Mouse (Mus musculus) kidney, embryonic 14.5 days (tissue): Measurements from ENCODE around the gene Psme2. TPM values are rescaled to one million over a fixed set of nuclear protein-coding genes. Genes with fewer than 3 reads are reported as not detected.

Experiments
- ATAC-seq: fragments of 200-750 bp; cut with Nextera tagmentation; 2 replicates; pipeline ENCODE4 v1.8.0; 2017; ENCODE audit warnings: moderate number of reproducible peaks, mild to moderate bottlenecking, moderate TSS enrichment, moderate library complexity; ENCODE audit not compliant: low FRiP score, low TSS enrichment
- H3K27ac ChIP-seq: fragments of 300-500 bp; sonication (generic); 2 replicates; pipeline ENCODE4 v1.5.1; 2014; ENCODE audit warnings: low read depth, mild to moderate bottlenecking, low read length, moderate library complexity, mixed read lengths
- H3K27me3 ChIP-seq: fragments of 300-500 bp; sonication (generic); 2 replicates; pipeline ENCODE4 v1.6.1; 2014; ENCODE audit warnings: mild to moderate bottlenecking, low read length; ENCODE audit not compliant: control insufficient read depth, insufficient read depth
- H3K36me3 ChIP-seq: fragments of 300-500 bp; sonication (generic); 2 replicates; pipeline ENCODE4 v1.6.1; 2014; ENCODE audit warnings: low read length, mixed read lengths; ENCODE audit not compliant: control insufficient read depth, insufficient read depth
- H3K4me1 ChIP-seq: fragments of 300-500 bp; sonication (generic); 2 replicates; pipeline ENCODE4 v1.6.1; 2014; ENCODE audit warnings: low read length, mixed read lengths; ENCODE audit not compliant: control insufficient read depth, insufficient read depth
- H3K4me2 ChIP-seq: fragments of 300-500 bp; sonication (generic); replicated peaks from 2 replicates; pipeline ENCODE4 v1.6.1; 2014; ENCODE audit warnings: low read depth, mild to moderate bottlenecking, low read length
- H3K4me3 ChIP-seq: fragments of 300-500 bp; sonication (generic); 2 replicates; pipeline ENCODE4 v1.5.1; 2014; ENCODE audit warnings: mild to moderate bottlenecking, low read length
- H3K9ac ChIP-seq: fragments of 300-500 bp; sonication (generic); 2 replicates; pipeline ENCODE4 v1.6.1; 2014; ENCODE audit warnings: low read depth, mild to moderate bottlenecking, low read length, moderate library complexity
- H3K9me3 ChIP-seq: fragments of 300-500 bp; sonication (generic); 2 replicates; pipeline ENCODE4 v1.6.1; 2016; ENCODE audit warnings: low read length; ENCODE audit not compliant: control insufficient read depth
- WGBS: fragments of 180-500 bp; shearing (Covaris S2); extraction: QIAGEN DNeasy Blood & Tissue Kit; methylation state at CpG from one replicate; pipeline ENCODE4 v1.1.7; 2014; 5-methylcytosine and 5-hydroxymethylcytosine counted together
- polyA plus RNA-seq: library from polyadenylated mRNA; unstranded; fragments of >200 nt; fragmentation: Nextera tagmentation; extraction: Ambion mirVana; gene quantifications from 2 replicates; pipeline ENCODE4 v1.2.1, GENCODE M21; 2014

Gene Psme2
- polyA plus RNA-seq, 1 experiment from 2014 or later, result 224 TPM

GRCm38 (mm10) chr14:55585566-55585960 is 5.3 kb downstream of the Psme2 start:
- H3K4me2 ChIP-seq, result peak overlapping the region; percentile 80; the same call in 1 of the 2 replicates
- peaks cover 7% of the 10 kb centered on the region; the same call in 1 of the 2 replicates for H3K4me1 ChIP-seq
- H3K36me3 ChIP-seq, result peaks cover 19% of the 10 kb centered on the region; the same call in 1 of the 2 replicates
- 60% methylated on average over 6 of the region's 6 CpGs for WGBS
- H3K9me3 ChIP-seq, result no peaks in the 10 kb centered on the region
- H3K4me3 ChIP-seq, result no peak overlapping the region
- H3K9ac ChIP-seq, result no peak overlapping the region
- no peaks in the 10 kb centered on the region for H3K27me3 ChIP-seq
- ATAC-seq, result no peak
- no peak overlapping the region for H3K27ac ChIP-seq

DNA sequence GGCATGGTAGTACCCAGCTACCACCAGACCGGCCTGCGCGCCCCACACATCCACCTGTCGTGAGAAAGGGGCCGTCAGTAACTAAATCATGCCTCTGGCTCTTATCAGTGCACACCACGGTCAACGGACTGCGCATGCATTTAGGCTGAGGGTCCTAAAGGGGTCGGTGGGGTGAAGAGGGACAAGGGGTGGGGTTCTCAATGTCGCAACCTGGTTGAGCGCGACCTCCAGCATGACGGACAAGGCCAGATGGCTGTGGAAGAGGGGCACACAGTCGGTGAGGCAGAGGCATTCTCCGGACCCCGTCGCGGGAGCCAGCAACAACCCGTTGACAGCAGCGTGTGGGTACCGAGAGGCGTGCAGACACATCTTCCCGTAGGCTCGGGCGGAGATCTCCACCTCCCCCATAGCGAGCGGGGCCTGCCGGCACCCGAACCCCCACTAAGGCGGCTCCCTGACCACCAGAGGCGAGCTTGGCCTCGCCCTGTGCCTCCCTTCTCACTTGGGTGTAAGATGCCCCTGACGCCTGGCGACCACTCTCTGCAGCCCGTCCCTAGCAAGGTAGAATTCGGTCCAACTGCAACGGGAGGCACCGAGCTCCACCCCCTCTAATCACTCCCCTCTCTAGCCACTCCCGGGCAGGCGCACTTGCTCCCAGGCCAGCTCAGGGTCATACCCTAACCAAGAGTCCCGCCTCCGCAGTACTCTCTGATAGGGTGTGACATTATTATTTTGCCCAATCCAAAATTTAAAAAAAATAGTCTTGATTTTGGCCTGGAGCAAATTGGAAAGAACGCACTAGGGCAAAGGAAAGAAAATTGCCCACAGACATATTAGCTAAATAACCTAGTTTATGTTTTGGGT is 6.0 kb downstream of the Psme2 start, which contains the start of gene Emc9:
Gene Emc9 (minus strand): TSS at position 601 of the 864 bp plus-strand sequence.
- peak; percentile 74 for ATAC-seq
- Histone ChIP-seq H3K27me3 (no peaks in the 10 kb centered on the region), H3K4me3 (peak within 1 kb of the TSS; percentile 46), H3K9ac (peak within 1 kb of the TSS; percentile 52; the same call in 1 of the 2 replicates), H3K9me3 (no peaks in the 10 kb centered on the region), H3K4me2 (peak within 1 kb of the TSS; percentile 80), H3K4me1 (peaks cover 2% of the 10 kb centered on the region; the same call in 1 of the 2 replicates), H3K36me3 (peaks cover 21% of the 10 kb centered on the region; the same call in 1 of the 2 replicates), H3K27ac (no peak within 1 kb of the TSS)
- 2% methylated on average over 43 of the region's 43 CpGs for WGBS

- H3K36me3 ChIP-seq, result peaks cover 21% of the 10 kb centered on the region; the same call in 1 of the 2 replicates
- H3K9ac ChIP-seq, result no peak overlapping the region
- no peaks in the 10 kb centered on the region for H3K9me3 ChIP-seq
- H3K27ac ChIP-seq, result no peak overlapping the region
- no peak for ATAC-seq
- WGBS, result 40% methylated on average over 5 of the region's 5 CpGs
- H3K4me2 ChIP-seq, result peak overlapping the region; percentile 80
- peak overlapping the region; percentile 46 for H3K4me3 ChIP-seq
- no peaks in the 10 kb centered on the region for H3K27me3 ChIP-seq
- no peaks in the 10 kb centered on the region for H3K4me1 ChIP-seq
Measured at GRCm38 (mm10) chr14:55584303-55584701, 6.6 kb downstream of the Psme2 start.

DNA sequence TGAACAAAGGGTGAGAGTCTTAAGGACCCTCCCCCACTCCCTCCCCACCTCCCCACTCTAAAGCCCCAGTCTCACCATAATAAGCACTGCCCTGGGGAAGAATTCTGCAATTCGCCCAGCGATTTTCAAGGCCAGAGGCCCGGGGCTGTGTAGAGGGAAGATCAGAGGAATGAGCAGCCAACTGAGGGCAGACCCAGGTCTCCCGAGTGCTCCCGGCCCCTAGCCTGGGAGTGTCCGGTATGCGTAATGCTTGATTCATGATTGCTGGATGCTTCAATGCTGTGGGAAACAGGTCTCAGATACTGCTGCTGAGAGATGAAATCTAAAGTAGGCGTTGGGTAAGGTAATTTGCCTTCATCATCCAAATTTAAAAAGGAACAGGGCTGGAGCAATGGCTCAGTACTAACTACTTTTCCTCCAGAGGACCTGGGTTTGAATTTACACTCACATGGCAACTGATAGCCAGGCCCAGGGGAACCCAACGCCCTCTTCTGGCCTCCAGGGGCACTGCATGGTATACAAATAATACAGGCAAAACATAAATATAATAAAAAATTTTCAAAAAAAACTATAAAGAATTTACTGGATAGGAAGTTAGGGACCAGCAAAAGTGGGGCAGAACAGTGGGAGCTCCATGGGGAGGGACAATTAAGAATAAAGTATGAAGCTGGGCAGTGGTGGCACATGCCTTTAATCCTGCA is 8.8 kb downstream of the Psme2 start:
- Histone ChIP-seq H3K4me3 (no peak overlapping the region), H3K36me3 (peaks cover 16% of the 10 kb centered on the region; the same call in 1 of the 2 replicates), H3K27me3 (no peaks in the 10 kb centered on the region), H3K4me2 (no peak overlapping the region), H3K4me1 (peaks cover 10% of the 10 kb centered on the region), H3K27ac (no peak overlapping the region), H3K9ac (no peak overlapping the region), H3K9me3 (no peaks in the 10 kb centered on the region)
- ATAC-seq, result no peak
- 70% methylated on average over 9 of the region's 9 CpGs for WGBS

DNA sequence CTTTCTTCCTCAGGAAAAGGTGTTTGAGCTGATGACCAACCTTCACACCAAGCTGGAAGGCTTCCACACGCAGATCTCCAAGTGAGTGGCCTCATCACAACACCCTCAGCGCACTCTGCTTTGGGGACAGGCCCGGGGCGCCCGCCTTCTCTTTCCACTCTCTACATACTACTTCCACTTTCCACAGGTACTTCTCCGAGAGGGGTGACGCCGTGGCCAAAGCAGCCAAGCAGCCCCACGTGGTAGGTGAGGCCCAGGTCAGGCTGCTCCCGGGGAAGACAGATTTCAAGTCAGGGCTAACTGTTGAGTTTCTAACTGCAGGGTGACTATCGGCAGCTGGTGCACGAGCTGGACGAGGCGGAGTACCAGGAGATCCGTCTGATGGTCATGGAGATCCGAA is 10.2 kb downstream of the Psme2 start:
- WGBS, result 92% methylated on average over 16 of the region's 16 CpGs
- Histone ChIP-seq H3K4me2 (no peak overlapping the region), H3K27me3 (no peaks in the 10 kb centered on the region), H3K4me1 (peaks cover 15% of the 10 kb centered on the region), H3K9ac (no peak overlapping the region), H3K36me3 (peaks cover 15% of the 10 kb centered on the region; the same call in 1 of the 2 replicates), H3K4me3 (no peak overlapping the region), H3K9me3 (no peaks in the 10 kb centered on the region), H3K27ac (no peak overlapping the region)
- ATAC-seq, result no peak

DNA sequence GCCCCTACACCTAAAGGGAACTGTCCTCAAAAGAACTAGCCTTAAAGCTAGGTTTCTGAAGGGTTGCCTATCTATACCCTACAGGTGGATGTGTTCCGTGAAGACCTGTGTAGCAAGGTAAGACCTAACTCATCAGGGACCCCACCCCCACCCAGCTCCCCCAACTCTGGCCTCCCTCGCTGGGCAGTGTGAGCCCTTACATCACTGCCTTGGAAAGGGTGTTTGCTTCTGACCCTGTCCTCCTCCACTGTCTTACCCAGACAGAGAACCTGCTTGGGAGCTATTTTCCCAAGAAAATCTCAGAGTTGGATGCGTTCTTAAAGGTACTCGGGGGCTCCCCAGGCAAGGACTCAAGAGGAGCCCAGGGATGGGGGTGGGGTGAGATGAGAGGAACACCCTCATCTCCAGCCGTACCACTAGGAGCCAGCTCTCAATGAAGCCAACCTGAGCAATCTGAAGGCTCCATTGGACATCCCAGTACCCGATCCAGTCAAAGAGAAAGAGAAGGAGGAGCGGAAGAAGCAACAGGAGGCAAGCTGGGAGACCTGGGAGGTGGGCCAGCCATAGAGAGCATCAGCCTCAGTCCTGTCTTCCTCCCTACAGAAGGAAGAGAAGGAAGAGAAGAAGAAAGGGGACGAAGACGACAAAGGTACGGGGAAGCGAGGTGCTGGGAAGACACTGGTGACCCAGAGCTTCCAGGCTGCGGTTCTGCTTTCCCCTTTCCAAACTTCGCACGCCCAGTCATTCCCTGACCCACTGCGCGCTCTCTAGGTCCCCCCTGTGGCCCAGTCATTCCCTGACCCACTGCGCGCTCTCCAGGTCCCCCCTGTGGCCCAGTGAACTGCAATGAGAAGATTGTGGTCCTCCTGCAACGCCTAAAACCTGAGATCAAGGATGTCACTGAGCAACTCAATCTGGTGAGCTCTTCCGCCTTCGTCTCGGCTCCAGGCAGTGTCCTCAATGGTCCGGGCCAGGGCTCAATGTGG is 11.1 kb downstream of the Psme2 start:
- no peak for ATAC-seq
- no peak overlapping the region for H3K4me3 ChIP-seq
- H3K27me3 ChIP-seq, result no peaks in the 10 kb centered on the region
- H3K36me3 ChIP-seq, result peaks cover 15% of the 10 kb centered on the region; the same call in 1 of the 2 replicates
- H3K27ac ChIP-seq, result no peak overlapping the region
- no peak overlapping the region for H3K4me2 ChIP-seq
- H3K9ac ChIP-seq, result no peak overlapping the region
- no peaks in the 10 kb centered on the region for H3K9me3 ChIP-seq
- H3K4me1 ChIP-seq, result peaks cover 19% of the 10 kb centered on the region
- WGBS, result 91% methylated on average over 23 of the region's 23 CpGs

GRCm38 (mm10) chr14:55578668-55579269 is 12.1 kb downstream of the Psme2 start:
- Histone ChIP-seq H3K4me2 (peak overlapping the region; percentile 78), H3K27ac (peak overlapping the region; percentile 70; the same call in 1 of the 2 replicates), H3K4me3 (peak overlapping the region; percentile 70), H3K9ac (peak overlapping the region; percentile 78), H3K9me3 (no peaks in the 10 kb centered on the region), H3K4me1 (peaks cover 19% of the 10 kb centered on the region), H3K36me3 (peaks cover 15% of the 10 kb centered on the region; the same call in 1 of the 2 replicates), H3K27me3 (no peaks in the 10 kb centered on the region)
- ATAC-seq, result no peak; the same call in 1 of the 2 replicates
- WGBS, result 30% methylated on average over 6 of the region's 6 CpGs
